Mouse (Mus musculus): Measurements from ENCODE around the gene Chrna1. TPM values are rescaled to one million over a fixed set of nuclear protein-coding genes. Genes with fewer than 3 reads are reported as not detected.

Chrna1 gene
- polyA plus RNA-seq, 1 experiment from 2014 or later = 0.66 TPM

GRCm38 (mm10) chr2:73586392-73587108, 6.4 kb upstream of the Chrna1 start:
- DNase-seq (ENCODE audit: low spot score) (no peak), ATAC-seq (replicated peaks; ENCODE audit: low FRiP score) (no peak)
- no peaks in the 10 kb centered on the region for H3K9me3 ChIP-seq (ENCODE audit: control insufficient read depth, low read length)
- no peak overlapping the region for H3K9ac ChIP-seq (ENCODE audit: low read depth, low read length)
- no peak overlapping the region for H3K27ac ChIP-seq (ENCODE audit: low read depth, low read length)
- no peaks in the 10 kb centered on the region for H3K36me3 ChIP-seq (ENCODE audit: control insufficient read depth, insufficient read depth, low read length)
- H3K4me3 ChIP-seq (ENCODE audit: low read depth, low read length) = no peak overlapping the region
- WGBS = 65% methylated on average over 10 of the region's 10 CpGs
- H3K4me1 ChIP-seq (replicated peaks; ENCODE audit: control insufficient read depth, insufficient read depth, low read length) = peaks cover 4% of the 10 kb centered on the region
- H3K4me2 ChIP-seq = no peak overlapping the region
- H3K27me3 ChIP-seq (replicated peaks; ENCODE audit: control insufficient read depth, insufficient read depth, low read length) = no peaks in the 10 kb centered on the region

- Histone ChIP-seq H3K9ac (ENCODE audit: low read depth, low read length) (peak overlapping the region; percentile 48; the same call in 1 of the 2 replicates), H3K27me3 (replicated peaks; ENCODE audit: control insufficient read depth, insufficient read depth, low read length) (no peaks in the 10 kb centered on the region), H3K27ac (ENCODE audit: low read depth, low read length) (no peak overlapping the region)
Measured at GRCm38 (mm10) chr2:73585347-73585831, 5.3 kb upstream of the Chrna1 start.

GRCm38 (mm10) chr2:73584645-73585346, 4.7 kb upstream of the Chrna1 start:
- no peaks in the 10 kb centered on the region for H3K27me3 ChIP-seq (replicated peaks; ENCODE audit: control insufficient read depth, insufficient read depth, low read length)
- ATAC-seq (replicated peaks; ENCODE audit: low FRiP score) = peak; percentile 74
- peak overlapping the region; percentile 86 for H3K4me2 ChIP-seq
- peaks cover 4% of the 10 kb centered on the region for H3K4me1 ChIP-seq (replicated peaks; ENCODE audit: control insufficient read depth, insufficient read depth, low read length)
- peak; percentile 81 for DNase-seq (ENCODE audit: low spot score)
- peak overlapping the region; percentile 54 for H3K4me3 ChIP-seq (ENCODE audit: low read depth, low read length)
- H3K27ac ChIP-seq (ENCODE audit: low read depth, low read length) = no peak overlapping the region
- no peaks in the 10 kb centered on the region for H3K36me3 ChIP-seq (ENCODE audit: control insufficient read depth, insufficient read depth, low read length)
- 3% methylated on average over 17 of the region's 18 CpGs for WGBS
- H3K9me3 ChIP-seq (ENCODE audit: control insufficient read depth, low read length) = no peaks in the 10 kb centered on the region
- H3K9ac ChIP-seq (ENCODE audit: low read depth, low read length) = peak overlapping the region; percentile 48

More at GRCm38 (mm10) chr2:73585347-73585831, 5.3 kb upstream of the Chrna1 start:
- 15% methylated on average over 12 of the region's 12 CpGs for WGBS
- ATAC-seq (replicated peaks; ENCODE audit: low FRiP score) (peak; percentile 34; the same call in 1 of the 2 replicates), DNase-seq (ENCODE audit: low spot score) (no peak)
- H3K4me3 ChIP-seq (ENCODE audit: low read depth, low read length) = peak overlapping the region; percentile 54
- no peaks in the 10 kb centered on the region for H3K9me3 ChIP-seq (ENCODE audit: control insufficient read depth, low read length)
- peak overlapping the region; percentile 86 for H3K4me2 ChIP-seq
- H3K4me1 ChIP-seq (replicated peaks; ENCODE audit: control insufficient read depth, insufficient read depth, low read length) = peaks cover 4% of the 10 kb centered on the region
- H3K36me3 ChIP-seq (ENCODE audit: control insufficient read depth, insufficient read depth, low read length) = no peaks in the 10 kb centered on the region

GRCm38 (mm10) chr2:73580720-73581119, 582 bp upstream of the Chrna1 start:
- H3K9me3 ChIP-seq (ENCODE audit: control insufficient read depth, low read length) = no peaks in the 10 kb centered on the region
- H3K4me3 ChIP-seq (ENCODE audit: low read depth, low read length) = no peak overlapping the region
- H3K36me3 ChIP-seq (ENCODE audit: control insufficient read depth, insufficient read depth, low read length) = no peaks in the 10 kb centered on the region
- H3K4me1 ChIP-seq (replicated peaks; ENCODE audit: control insufficient read depth, insufficient read depth, low read length) = peaks cover 4% of the 10 kb centered on the region
- no peak overlapping the region for H3K9ac ChIP-seq (ENCODE audit: low read depth, low read length)
- H3K4me2 ChIP-seq = no peak overlapping the region
- 86% methylated on average over 5 of the region's 5 CpGs for WGBS
- H3K27ac ChIP-seq (ENCODE audit: low read depth, low read length) = no peak overlapping the region
- DNase-seq (ENCODE audit: low spot score) = no peak
- H3K27me3 ChIP-seq (replicated peaks; ENCODE audit: control insufficient read depth, insufficient read depth, low read length) = no peaks in the 10 kb centered on the region
- ATAC-seq (replicated peaks; ENCODE audit: low FRiP score) = no peak

DNA sequence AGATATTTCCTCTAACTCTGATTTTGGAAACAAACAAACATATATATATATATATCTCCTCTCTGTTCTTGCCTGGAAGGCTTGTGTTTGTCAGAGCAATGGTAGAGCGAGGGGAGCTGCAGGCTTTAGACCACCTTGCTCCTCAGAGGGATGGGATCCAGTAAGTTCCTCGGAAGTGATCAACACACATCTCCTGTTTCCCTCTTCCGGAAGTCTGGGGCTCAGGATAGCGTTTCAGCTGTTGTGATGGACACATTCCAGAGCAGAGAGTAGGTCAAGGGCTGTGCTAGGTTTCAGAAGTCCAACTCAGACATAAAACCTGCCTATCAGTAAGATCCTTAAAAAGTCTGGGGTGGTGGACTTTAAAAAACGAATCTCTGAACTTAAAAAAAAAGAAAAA, 970 bp downstream of the Chrna1 start:
- Histone ChIP-seq H3K36me3 (ENCODE audit: control insufficient read depth, insufficient read depth, low read length) (no peaks in the 10 kb centered on the region), H3K27ac (ENCODE audit: low read depth, low read length) (no peak overlapping the region), H3K27me3 (replicated peaks; ENCODE audit: control insufficient read depth, insufficient read depth, low read length) (no peaks in the 10 kb centered on the region), H3K9me3 (ENCODE audit: control insufficient read depth, low read length) (no peaks in the 10 kb centered on the region), H3K4me2 (no peak overlapping the region), H3K4me1 (replicated peaks; ENCODE audit: control insufficient read depth, insufficient read depth, low read length) (no peaks in the 10 kb centered on the region), H3K4me3 (ENCODE audit: low read depth, low read length) (no peak overlapping the region), H3K9ac (ENCODE audit: low read depth, low read length) (no peak overlapping the region)
- 49% methylated on average over 5 of the region's 5 CpGs for WGBS
- DNase-seq (ENCODE audit: low spot score) (no peak), ATAC-seq (replicated peaks; ENCODE audit: low FRiP score) (no peak)

GRCm38 (mm10) chr2:73574418-73574817, 5.7 kb downstream of the Chrna1 start:
- Histone ChIP-seq H3K4me1 (replicated peaks; ENCODE audit: control insufficient read depth, insufficient read depth, low read length) (no peaks in the 10 kb centered on the region), H3K9ac (ENCODE audit: low read depth, low read length) (no peak overlapping the region), H3K9me3 (ENCODE audit: control insufficient read depth, low read length) (no peaks in the 10 kb centered on the region), H3K27ac (ENCODE audit: low read depth, low read length) (no peak overlapping the region), H3K4me3 (ENCODE audit: low read depth, low read length) (no peak overlapping the region), H3K36me3 (ENCODE audit: control insufficient read depth, insufficient read depth, low read length) (no peaks in the 10 kb centered on the region), H3K4me2 (no peak overlapping the region), H3K27me3 (replicated peaks; ENCODE audit: control insufficient read depth, insufficient read depth, low read length) (no peaks in the 10 kb centered on the region)
- DNase-seq (ENCODE audit: low spot score) = no peak
- 75% methylated on average over 6 of the region's 6 CpGs for WGBS
- ATAC-seq (replicated peaks; ENCODE audit: low FRiP score) = no peak

GRCm38 (mm10) chr2:73573556-73573955, 6.6 kb downstream of the Chrna1 start:
- H3K27ac ChIP-seq (ENCODE audit: low read depth, low read length) = no peak overlapping the region
- H3K4me2 ChIP-seq = no peak overlapping the region
- H3K4me1 ChIP-seq (replicated peaks; ENCODE audit: control insufficient read depth, insufficient read depth, low read length) = no peaks in the 10 kb centered on the region
- DNase-seq (ENCODE audit: low spot score) (no peak), ATAC-seq (replicated peaks; ENCODE audit: low FRiP score) (no peak)
- H3K4me3 ChIP-seq (ENCODE audit: low read depth, low read length) = no peak overlapping the region
- no peak overlapping the region for H3K9ac ChIP-seq (ENCODE audit: low read depth, low read length)
- no peaks in the 10 kb centered on the region; the same call in 1 of the 2 replicates for H3K27me3 ChIP-seq (replicated peaks; ENCODE audit: control insufficient read depth, insufficient read depth, low read length)
- H3K36me3 ChIP-seq (ENCODE audit: control insufficient read depth, insufficient read depth, low read length) = no peaks in the 10 kb centered on the region
- 79% methylated on average over 4 of the region's 4 CpGs for WGBS
- no peaks in the 10 kb centered on the region for H3K9me3 ChIP-seq (ENCODE audit: control insufficient read depth, low read length)

GRCm38 (mm10) chr2:73572539-73573372, 7.4 kb downstream of the Chrna1 start:
- H3K27ac ChIP-seq (ENCODE audit: low read depth, low read length) = no peak overlapping the region
- WGBS = 41% methylated on average over 23 of the region's 23 CpGs
- H3K9ac ChIP-seq (ENCODE audit: low read depth, low read length) = no peak overlapping the region
- no peak; the same call in 1 of the 2 replicates for ATAC-seq (replicated peaks; ENCODE audit: low FRiP score)
- no peaks in the 10 kb centered on the region for H3K4me1 ChIP-seq (replicated peaks; ENCODE audit: control insufficient read depth, insufficient read depth, low read length)
- H3K9me3 ChIP-seq (ENCODE audit: control insufficient read depth, low read length) = no peaks in the 10 kb centered on the region
- H3K4me2 ChIP-seq = 0 out of 2 replicates have a peak overlapping the region, but pooled peaks have one; percentile 8
- peak; percentile 56 for DNase-seq (ENCODE audit: low spot score)
- no peak overlapping the region for H3K4me3 ChIP-seq (ENCODE audit: low read depth, low read length)
- no peaks in the 10 kb centered on the region for H3K36me3 ChIP-seq (ENCODE audit: control insufficient read depth, insufficient read depth, low read length)
- peaks cover 3% of the 10 kb centered on the region; the same call in 1 of the 2 replicates for H3K27me3 ChIP-seq (replicated peaks; ENCODE audit: control insufficient read depth, insufficient read depth, low read length)

Measured in liver, embryonic 11.5 days (tissue).